Mouse (Mus musculus): ENCODE measurements around the gene Hexb.

GRCm38 (mm10) chr13:97196186-97196924 is 1.8 kb downstream of the Hexb start:
- TF ChIP-seq EP300 (IDR thresholded peaks at IDR 0.05) (no peak), CTCF (IDR thresholded peaks at IDR 0.05) (no peak)
